Mouse (Mus musculus) spleen, postnatal 14 days (tissue): Measurements from ENCODE around the gene Megf6.

Source experiments
- DNase-seq, 2 experiments: peaks; one replicate each; pipeline ENCODE4 v3.0.0; 2021 to 2022; ENCODE audit warnings: low spot score in 2 of 2

The Megf6 gene

GRCm38 (mm10) chr4:154249316-154249715, 78.8 kb downstream of the Megf6 start:
- DNase-seq = no peak

DNA sequence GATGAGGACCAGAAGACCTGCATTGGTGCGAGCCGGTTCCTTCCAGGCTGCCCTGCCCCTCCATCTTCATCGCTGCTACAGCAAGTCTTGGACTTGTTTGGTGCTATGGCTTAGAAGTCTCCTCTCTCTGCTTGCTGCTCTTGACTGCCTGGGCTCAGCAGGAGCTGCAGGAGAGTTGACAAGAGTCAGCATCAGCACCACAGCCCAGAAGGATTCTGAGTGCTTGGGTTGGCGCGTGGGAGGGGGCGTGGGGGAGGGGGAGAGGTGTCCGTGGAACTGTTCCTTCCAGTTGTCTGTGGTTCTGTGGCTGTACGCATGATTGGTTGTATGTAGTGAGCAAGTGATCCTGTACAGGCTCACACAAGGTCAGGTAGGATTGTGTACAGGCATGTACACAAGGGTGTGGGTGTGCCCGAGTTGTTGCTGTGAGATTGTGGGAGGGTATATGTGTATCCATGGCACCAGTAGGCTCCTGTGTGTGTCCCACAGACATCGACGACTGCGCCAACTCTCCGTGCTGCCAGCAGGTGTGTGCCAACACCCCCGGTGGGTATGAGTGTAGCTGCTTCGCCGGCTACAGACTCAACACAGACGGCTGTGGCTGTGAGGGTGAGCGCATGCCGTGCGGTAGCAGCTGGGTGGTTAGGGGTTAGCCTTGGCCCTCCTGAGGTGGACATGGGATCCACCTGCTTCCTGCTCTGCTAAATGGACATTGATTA, 82.2 kb downstream of the Megf6 start:
- DNase-seq = no peak

- no peak for DNase-seq
Measured at GRCm38 (mm10) chr4:154260755-154261154, 90.2 kb downstream of the Megf6 start.

DNA sequence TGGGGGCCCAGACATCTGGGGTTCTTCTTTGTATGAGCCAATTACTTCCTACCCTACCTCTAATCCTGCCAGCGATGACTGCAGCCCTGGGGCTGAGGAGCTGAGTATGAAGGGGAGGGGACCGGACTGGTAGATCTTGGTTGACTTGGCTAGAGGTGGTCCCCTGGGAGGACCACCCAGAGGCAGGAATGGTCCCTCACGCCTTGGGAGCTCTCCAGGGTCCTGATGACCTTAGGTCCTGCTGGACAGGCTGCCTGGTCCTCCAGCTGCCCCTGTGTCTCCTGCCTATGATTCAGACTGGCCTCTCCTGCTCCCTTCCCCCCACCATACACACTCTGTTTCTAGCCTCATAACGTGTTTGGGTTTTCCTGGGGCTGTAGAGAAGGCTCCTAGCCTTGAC, 91.5 kb downstream of the Megf6 start:
- DNase-seq = no peak

DNA sequence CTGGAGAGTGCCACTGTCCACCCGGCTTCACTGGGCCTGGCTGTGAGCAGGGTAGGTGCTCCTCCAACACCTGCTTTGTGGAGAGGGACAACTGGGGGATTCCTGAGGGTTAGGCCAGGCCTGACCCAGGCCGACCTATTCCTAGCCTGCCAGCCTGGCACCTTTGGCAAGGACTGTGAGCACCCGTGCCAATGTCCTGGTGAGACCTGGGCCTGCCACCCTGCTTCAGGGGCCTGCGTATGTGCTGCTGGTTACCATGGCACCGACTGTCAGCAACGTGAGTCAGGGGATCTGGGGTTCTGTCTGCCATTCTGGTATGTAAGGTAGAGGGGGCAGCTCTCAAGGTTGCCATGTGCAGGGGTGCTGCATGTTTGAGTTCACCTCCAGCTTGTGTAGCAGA, 97.0 kb downstream of the Megf6 start:
- no peak for DNase-seq

DNA sequence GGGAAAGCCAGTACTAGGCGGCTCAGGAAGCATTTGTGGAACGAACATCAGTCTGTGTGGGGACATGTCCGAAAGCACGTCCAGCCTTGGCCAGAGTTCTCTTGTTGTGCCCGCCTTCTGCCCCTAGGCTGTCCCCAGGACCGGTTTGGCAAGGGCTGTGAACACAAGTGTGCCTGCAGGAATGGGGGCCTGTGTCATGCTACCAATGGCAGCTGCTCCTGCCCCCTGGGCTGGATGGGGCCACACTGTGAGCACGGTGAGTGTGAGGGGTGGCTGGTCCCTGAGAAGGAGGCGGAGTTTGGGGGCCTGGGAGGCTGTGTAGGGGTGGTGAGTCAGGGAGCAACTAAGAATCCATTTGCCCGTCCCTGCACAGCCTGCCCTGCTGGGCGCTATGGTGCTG, 99.0 kb downstream of the Megf6 start:
- DNase-seq = no peak

- DNase-seq = peak in 1 of 2 experiments; percentile 19
Measured at GRCm38 (mm10) chr4:154273000-154273399, 102.5 kb downstream of the Megf6 start.

- DNase-seq = no peak
Measured at GRCm38 (mm10) chr4:154279481-154279880, 109.0 kb downstream of the Megf6 start.

GRCm38 (mm10) chr4:154283671-154284070, 113.1 kb downstream of the Megf6 start:
- no peak for DNase-seq

DNA sequence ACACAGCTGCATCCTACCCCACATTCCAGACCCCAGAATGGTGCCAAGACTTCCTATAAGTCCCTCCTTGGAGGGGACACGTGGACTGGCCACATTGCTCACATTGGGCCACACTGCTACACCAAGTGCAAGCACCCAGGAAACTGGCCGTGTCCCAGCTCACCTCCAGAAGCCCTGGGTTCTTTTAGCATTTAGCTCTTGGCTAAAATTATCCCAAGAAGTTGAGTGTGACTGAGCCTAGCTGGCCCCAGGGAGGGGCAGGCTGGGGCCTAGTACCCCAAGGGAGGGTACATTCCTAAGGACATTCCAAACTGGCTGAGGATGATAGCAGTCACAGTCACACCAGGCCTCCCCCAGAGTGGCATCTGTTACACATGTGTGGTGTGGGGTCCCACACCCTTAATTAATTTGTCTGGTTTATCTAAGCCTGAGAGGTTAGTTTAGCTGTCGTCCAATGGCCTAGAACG, 123.2 kb downstream of the Megf6 start:
- DNase-seq = no peak

DNA sequence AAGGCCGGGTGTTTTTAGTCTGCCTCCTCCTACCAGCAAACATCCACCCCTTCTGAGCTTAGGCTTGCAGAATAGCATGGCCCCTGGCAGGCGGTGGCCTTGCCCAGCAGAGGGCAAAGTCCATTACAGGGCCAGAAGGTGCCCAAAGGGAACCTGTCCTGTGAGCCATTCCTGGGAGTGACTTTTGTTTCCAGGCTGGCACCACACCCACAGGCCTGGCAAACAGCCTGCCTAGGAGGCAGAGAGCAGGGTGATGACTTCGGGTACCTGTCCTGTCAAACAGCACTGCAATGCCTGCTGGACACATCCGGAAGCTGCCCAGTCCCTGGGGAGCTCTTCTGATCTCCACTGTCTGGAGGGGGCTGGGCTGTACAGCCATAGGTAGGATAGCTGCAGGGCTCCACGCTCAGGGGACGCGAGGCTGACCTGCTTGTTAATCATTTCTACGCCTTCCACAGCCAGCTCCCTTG, 123.8 kb downstream of the Megf6 start:
- DNase-seq = no peak

DNA sequence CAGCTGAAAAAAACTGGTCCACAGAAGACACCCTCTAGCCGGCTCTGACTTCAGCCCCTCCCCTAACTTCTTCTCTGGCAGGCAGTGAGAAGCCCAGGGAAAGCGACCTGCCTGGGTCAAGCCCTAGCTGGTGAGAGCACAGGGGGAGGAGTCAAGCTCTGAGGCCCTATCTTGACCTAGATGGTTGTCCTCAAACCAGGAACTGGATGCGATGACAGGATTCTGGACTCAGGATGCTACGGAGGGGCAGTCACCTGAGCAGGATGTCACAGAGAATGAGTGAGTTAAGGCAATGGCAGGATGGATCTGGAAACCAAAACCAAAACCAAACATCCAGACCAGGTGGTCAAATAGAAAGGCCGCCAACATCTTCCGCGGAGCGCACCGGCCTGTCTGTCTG, 127.2 kb downstream of the Megf6 start:
- DNase-seq = no peak

DNA sequence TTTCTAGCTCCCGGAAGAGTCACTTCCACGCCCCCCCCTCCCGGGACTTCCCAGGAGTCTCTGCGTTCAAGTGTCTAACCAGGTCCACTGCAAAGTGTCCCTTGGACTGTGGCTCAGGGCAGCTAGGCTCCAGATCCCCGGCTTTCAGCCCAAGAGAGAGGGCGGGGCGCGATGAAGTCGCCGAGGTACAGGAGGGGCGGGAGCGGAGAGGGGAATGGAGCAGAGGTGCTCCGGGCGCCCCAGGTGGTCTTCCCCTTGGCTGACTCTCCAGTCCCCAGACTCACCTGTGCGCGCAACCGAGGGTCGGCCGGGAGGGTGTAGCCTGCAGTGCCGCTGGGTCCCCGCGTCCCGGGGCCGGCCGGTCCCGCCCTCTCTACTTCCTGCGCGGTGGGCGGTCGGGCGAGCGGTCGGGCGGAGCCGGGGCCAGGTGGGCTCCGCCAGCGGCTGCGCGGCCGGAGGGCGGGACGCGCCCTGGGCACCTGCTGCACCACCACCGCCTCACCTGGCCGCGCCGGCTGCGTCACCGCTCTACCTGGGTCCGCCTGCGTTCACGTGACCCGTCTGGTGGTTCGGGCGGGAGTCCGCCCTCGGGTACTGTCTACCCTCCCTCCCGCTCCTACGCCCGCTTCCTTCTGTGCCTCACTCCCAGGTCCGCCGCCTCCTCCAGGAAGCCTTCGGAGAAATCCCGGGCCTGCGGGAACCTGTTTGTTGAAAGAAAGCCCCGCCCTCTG, 129.2 kb downstream of the Megf6 start:
- no peak for DNase-seq

GRCm38 (mm10) chr4:154301466-154301881, 130.9 kb downstream of the Megf6 start, which contains the start of gene Arhgef16:
Gene Arhgef16, minus strand, starts transcription at chr4:154301676.
- peak in 1 of 2 experiments; percentile 17 for DNase-seq

DNA sequence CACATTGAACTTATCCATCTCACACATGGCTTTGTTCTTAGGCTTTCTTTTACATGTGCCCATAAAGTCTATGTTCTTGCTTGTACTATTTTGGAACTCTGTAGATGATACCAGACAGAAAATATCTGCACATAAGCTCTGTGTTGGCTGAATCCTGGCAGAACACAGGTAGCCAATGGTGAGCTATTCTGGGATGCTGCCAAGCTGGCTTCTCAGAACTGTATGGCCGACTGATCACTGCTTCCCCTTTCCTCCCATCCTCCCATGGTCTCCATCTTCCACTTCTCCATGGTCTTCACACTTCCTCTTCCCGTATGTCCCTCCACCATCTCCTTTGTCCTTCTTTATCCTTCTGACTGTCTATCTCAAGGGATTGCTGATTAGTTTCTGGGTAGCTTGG, 138.6 kb downstream of the Megf6 start:
- no peak for DNase-seq

DNA sequence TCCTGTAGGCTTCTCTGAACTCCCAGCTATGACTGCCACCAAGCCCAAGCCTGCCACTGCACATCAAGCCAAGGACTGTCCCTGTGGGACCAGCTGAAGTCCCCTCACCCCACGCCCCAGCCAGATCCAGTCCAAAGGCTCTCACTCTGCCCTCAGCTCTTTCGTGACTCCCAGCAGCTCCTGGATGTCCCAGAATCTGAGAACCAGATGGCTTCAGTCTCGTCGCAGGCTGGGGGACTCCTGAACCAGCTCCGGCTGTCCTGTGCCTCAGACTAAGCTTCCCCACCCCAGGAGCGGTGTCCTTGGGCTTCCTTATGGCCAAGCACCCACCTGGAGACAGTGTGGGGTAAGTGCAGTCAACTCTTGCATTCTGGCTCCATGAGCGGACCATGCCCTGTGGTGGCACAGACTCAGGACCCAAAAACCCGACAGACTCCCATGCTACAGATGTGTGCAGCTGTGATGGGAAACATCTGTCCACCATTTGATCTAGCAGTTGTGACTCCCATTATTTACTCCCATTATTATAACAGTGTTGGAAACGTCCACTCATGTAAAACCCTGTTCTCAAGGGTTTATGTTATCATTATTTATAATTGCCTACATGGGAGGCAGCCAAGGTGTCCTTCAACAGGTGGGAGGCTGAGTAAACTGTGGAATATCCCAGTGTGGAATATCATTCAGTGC, 140.2 kb downstream of the Megf6 start:
- no peak for DNase-seq

GRCm38 (mm10) chr4:154312143-154312812, 141.7 kb downstream of the Megf6 start:
- DNase-seq = no peak

DNA sequence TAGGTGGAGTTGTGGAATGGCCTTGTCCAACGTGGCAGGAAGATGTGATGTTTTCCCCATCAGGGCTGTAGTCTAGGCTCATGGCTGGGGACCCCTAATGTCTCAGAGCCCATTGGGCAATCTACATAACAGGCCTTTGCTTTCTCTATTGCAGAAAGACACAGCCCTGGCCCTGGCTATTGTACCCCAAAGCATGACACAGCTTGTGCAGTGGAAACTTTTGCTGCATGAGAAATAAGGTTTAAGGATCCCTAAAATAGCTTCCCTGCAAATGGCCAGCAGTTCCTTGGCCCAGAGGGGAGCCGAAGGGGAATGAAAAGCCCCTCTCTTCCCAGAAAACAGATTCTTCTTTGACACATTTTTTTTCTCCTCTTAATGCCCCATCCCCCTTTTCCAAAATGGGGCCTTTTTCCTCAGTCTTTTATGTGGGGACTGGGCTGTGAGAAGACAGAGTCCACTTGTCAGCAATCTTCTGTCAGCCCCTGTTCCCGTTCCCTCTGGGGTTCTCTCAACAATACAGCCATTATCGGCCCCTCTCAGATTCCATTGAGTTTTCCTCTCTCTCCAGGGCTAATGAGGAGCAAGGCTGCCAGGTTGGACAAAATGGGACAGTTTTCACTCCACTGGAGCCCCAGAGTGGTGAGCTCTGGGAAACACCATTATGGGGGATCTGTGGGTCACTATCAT, 142.5 kb downstream of the Megf6 start:
- no peak for DNase-seq

DNA sequence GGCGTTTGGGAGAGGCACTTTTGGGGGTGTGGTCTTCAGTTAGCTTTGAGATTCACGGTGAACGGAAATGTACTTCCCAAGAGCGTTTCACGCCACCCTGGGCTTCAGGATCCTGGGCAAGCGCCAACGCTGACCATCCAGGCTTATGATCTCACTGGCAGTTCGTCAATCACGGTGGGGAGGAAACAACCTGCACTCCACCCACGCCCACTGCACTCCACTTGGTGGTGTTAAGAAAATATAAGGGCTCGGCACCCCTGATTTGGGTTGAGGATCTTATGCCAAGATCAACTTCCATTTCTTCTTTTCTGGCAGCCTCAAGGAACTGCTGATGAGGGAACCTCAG, 143.1 kb downstream of the Megf6 start:
- DNase-seq = no peak
